Mouse (Mus musculus) embryonic facial prominence, embryonic 14.5 days (tissue): ENCODE results near the gene Eri3. TPM values are rescaled to one million over a fixed set of nuclear protein-coding genes. Genes with fewer than 3 reads are reported as not detected.

Source experiments
- ATAC-seq: fragments of 200-750 bp; cut with Nextera tagmentation; 2 replicates; pipeline ENCODE4 v1.8.0; 2017; ENCODE audit warnings: low read depth, moderate number of reproducible peaks, moderate TSS enrichment
- DNase-seq: peaks from one replicate; pipeline ENCODE4 v3.0.0-alpha.2; 2015; ENCODE audit warnings: low spot score
- H3K27ac ChIP-seq: fragments of 300-500 bp; sonication (generic); replicated peaks from 2 replicates; pipeline ENCODE4 v1.5.1; 2014; ENCODE audit warnings: low read depth, mild to moderate bottlenecking, low read length, moderate library complexity
- H3K27me3 ChIP-seq: fragments of 300-500 bp; sonication (generic); replicated peaks from 2 replicates; pipeline ENCODE4 v1.6.1; 2014; ENCODE audit warnings: low read length; ENCODE audit not compliant: control insufficient read depth, insufficient read depth
- H3K36me3 ChIP-seq: fragments of 300-500 bp; sonication (generic); 2 replicates; pipeline ENCODE4 v1.6.1; 2014; ENCODE audit warnings: low read length, mixed read lengths; ENCODE audit not compliant: control insufficient read depth, insufficient read depth
- H3K4me1 ChIP-seq: fragments of 300-500 bp; sonication (generic); 2 replicates; pipeline ENCODE4 v1.6.1; 2014; ENCODE audit warnings: antibody characterized with exemption, low read length; ENCODE audit not compliant: control insufficient read depth, insufficient read depth
- H3K4me2 ChIP-seq: fragments of 300-500 bp; sonication (generic); 2 replicates; pipeline ENCODE4 v1.6.1; 2014; ENCODE audit warnings: low read depth, mild to moderate bottlenecking, low read length, moderate library complexity, mixed read lengths
- H3K4me3 ChIP-seq: fragments of 300-500 bp; sonication (generic); 2 replicates; pipeline ENCODE4 v1.5.1; 2014; ENCODE audit warnings: low read depth, mild to moderate bottlenecking, low read length
- H3K9ac ChIP-seq: fragments of 300-500 bp; sonication (generic); 2 replicates; pipeline ENCODE4 v1.6.1; 2014; ENCODE audit warnings: low read depth, mild to moderate bottlenecking, low read length, moderate library complexity, mixed read lengths
- H3K9me3 ChIP-seq: fragments of 300-500 bp; sonication (generic); 2 replicates; pipeline ENCODE4 v1.6.1; 2016; ENCODE audit warnings: low read length; ENCODE audit not compliant: control insufficient read depth
- WGBS: fragments of 180-500 bp; shearing (Covaris S2); extraction: QIAGEN DNeasy Blood & Tissue Kit; methylation state at CpG from one replicate; pipeline ENCODE4 v1.1.7; 2014; 5-methylcytosine and 5-hydroxymethylcytosine counted together
- polyA plus RNA-seq: library from polyadenylated mRNA; unstranded; fragments of >200 nt; fragmentation: Nextera tagmentation; extraction: Ambion mirVana; gene quantifications from 2 replicates; pipeline ENCODE4 v1.2.1, GENCODE M21; 2014

The Eri3 gene
- polyA plus RNA-seq, 1 experiment from 2014 or later = 154 TPM

DNA sequence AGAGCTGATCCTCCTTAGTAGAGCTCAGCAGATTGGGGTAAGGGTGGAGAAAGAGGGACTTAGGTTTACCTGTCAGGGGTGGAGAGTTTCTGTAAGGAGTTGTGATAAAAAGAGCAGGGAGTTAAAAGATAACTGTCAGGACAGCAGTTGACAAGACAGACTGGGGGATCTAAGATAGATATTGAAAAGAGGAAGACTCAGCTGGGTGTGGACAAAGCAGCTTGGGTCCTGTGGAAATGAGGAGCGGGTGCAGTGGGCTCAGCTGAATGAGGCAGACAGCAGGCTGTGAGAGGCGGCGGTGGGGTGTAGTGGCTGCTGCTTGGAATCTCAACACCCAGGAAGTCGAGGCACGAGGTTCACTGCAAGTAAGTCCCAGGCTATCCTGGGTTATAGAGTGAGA lies 72.1 kb downstream of the Eri3 start:
- no peak overlapping the region for H3K4me3 ChIP-seq
- ATAC-seq (no peak), DNase-seq (no peak)
- H3K4me1 ChIP-seq = no peaks in the 10 kb centered on the region
- H3K9me3 ChIP-seq = no peaks in the 10 kb centered on the region
- H3K4me2 ChIP-seq = no peak overlapping the region
- no peak overlapping the region for H3K27ac ChIP-seq
- 89% methylated on average over 5 of the region's 5 CpGs for WGBS
- H3K36me3 ChIP-seq = peaks cover 62% of the 10 kb centered on the region
- H3K27me3 ChIP-seq = no peaks in the 10 kb centered on the region
- H3K9ac ChIP-seq = no peak overlapping the region

DNA sequence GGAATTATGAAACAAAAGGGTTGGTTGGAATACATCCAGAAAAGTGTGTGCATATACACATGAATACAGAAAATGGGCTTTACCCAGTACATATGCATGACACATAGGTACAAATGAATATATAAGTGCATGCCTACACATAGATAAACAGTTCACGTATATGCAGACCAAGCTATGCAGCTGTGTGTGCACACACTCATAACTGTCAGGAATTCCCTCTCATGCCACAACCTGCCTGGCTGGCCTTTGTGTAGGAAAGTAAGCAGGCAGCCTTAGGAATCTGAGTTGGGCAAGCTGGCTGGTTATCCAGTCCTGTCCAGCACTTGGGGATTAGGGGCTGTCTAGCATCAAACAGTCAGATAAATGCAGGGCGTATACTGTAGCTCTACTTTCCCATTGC lies 72.9 kb downstream of the Eri3 start:
- ATAC-seq (peak; percentile 37; the same call in 1 of the 2 replicates), DNase-seq (no peak)
- Histone ChIP-seq H3K4me2 (no peak overlapping the region), H3K27me3 (no peaks in the 10 kb centered on the region), H3K27ac (no peak overlapping the region), H3K4me1 (no peaks in the 10 kb centered on the region), H3K36me3 (peaks cover 67% of the 10 kb centered on the region), H3K9me3 (no peaks in the 10 kb centered on the region), H3K9ac (no peak overlapping the region), H3K4me3 (no peak overlapping the region)
- 77% methylated on average over 2 of the region's 2 CpGs for WGBS

DNA sequence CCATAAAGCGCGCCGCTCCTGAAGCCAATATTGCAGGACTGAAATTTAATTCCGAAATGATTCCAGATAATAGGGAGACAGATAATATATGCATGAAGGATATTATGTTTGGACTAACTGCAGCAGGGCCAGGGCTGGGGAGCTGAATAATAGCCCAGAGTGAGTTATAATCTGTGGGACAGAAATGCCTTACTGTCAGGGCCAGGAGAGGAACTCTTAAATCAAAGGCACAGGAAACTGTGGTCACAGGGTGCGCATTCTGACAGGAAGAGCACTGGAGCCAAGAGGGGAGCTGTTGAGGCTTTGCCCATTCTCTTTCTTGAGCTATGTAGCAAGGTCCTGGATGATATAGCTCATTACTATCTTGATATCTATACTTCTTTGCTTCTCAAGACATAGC lies 74.5 kb downstream of the Eri3 start:
- 91% methylated on average over 5 of the region's 5 CpGs for WGBS
- Histone ChIP-seq H3K27me3 (no peaks in the 10 kb centered on the region), H3K9ac (no peak overlapping the region), H3K4me3 (no peak overlapping the region), H3K27ac (no peak overlapping the region), H3K9me3 (no peaks in the 10 kb centered on the region), H3K4me1 (no peaks in the 10 kb centered on the region), H3K4me2 (no peak overlapping the region), H3K36me3 (peaks cover 72% of the 10 kb centered on the region)
- no peak for ATAC-seq
- no peak for DNase-seq

GRCm38 (mm10) chr4:117628464-117628863 lies 78.3 kb downstream of the Eri3 start:
- Histone ChIP-seq H3K4me1 (no peaks in the 10 kb centered on the region), H3K36me3 (peaks cover 50% of the 10 kb centered on the region), H3K4me3 (no peak overlapping the region), H3K4me2 (no peak overlapping the region), H3K9me3 (no peaks in the 10 kb centered on the region), H3K27ac (no peak overlapping the region), H3K27me3 (no peaks in the 10 kb centered on the region), H3K9ac (no peak overlapping the region)
- ATAC-seq (no peak), DNase-seq (no peak)
- WGBS = 56% methylated on average over 1 of the region's 1 CpGs

- DNase-seq (no peak), ATAC-seq (no peak; the same call in 1 of the 2 replicates)
- Histone ChIP-seq H3K36me3 (peaks cover 42% of the 10 kb centered on the region), H3K4me1 (no peaks in the 10 kb centered on the region), H3K27me3 (no peaks in the 10 kb centered on the region), H3K4me2 (no peak overlapping the region), H3K9me3 (no peaks in the 10 kb centered on the region), H3K4me3 (no peak overlapping the region), H3K27ac (no peak overlapping the region), H3K9ac (no peak overlapping the region)
- 79% methylated on average over 6 of the region's 6 CpGs for WGBS
Measured at GRCm38 (mm10) chr4:117630053-117630670, 80.0 kb downstream of the Eri3 start.

- Histone ChIP-seq H3K27me3 (no peaks in the 10 kb centered on the region), H3K9me3 (no peaks in the 10 kb centered on the region), H3K36me3 (peaks cover 15% of the 10 kb centered on the region; the same call in 1 of the 2 replicates), H3K4me1 (no peaks in the 10 kb centered on the region), H3K27ac (no peak overlapping the region), H3K9ac (no peak overlapping the region), H3K4me2 (no peak overlapping the region), H3K4me3 (no peak overlapping the region)
- no peak for ATAC-seq
- 75% methylated on average over 5 of the region's 5 CpGs for WGBS
- no peak for DNase-seq
Measured at GRCm38 (mm10) chr4:117633527-117633926, 83.4 kb downstream of the Eri3 start.

DNA sequence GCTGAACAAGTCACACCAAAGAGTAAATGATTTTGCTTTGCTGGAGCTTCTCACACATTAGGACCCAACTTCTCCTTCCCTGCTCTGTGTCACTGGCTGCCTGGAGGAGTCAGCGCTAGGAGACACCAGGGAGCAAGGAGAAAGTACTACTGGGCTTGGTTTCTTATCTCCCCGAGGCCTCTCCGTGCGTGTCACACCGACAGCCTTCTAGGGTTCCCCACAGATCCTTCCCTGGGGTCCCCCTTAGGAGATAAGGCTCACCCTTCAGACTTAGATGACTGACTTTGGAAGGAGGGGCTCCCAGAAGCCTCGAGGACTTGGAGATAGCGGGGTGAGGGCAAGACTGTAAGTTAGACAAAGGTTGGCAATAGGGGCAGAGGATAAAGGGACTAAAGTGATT lies 84.5 kb downstream of the Eri3 start:
- no peak for DNase-seq
- H3K9me3 ChIP-seq = no peaks in the 10 kb centered on the region
- H3K4me1 ChIP-seq = no peaks in the 10 kb centered on the region
- no peak overlapping the region for H3K4me2 ChIP-seq
- peaks cover 7% of the 10 kb centered on the region; the same call in 1 of the 2 replicates for H3K36me3 ChIP-seq
- no peak overlapping the region for H3K9ac ChIP-seq
- no peaks in the 10 kb centered on the region for H3K27me3 ChIP-seq
- no peak for ATAC-seq
- WGBS = 91% methylated on average over 7 of the region's 7 CpGs
- H3K27ac ChIP-seq = no peak overlapping the region
- H3K4me3 ChIP-seq = no peak overlapping the region

- DNase-seq (no peak), ATAC-seq (no peak)
- WGBS = 83% methylated on average over 4 of the region's 4 CpGs
- H3K4me1 ChIP-seq = no peaks in the 10 kb centered on the region
- H3K27ac ChIP-seq = no peak overlapping the region
- H3K4me3 ChIP-seq = no peak overlapping the region
- no peaks in the 10 kb centered on the region for H3K9me3 ChIP-seq
- H3K9ac ChIP-seq = no peak overlapping the region
- peaks cover 12% of the 10 kb centered on the region for H3K36me3 ChIP-seq
- H3K4me2 ChIP-seq = no peak overlapping the region
- no peaks in the 10 kb centered on the region for H3K27me3 ChIP-seq
Measured at GRCm38 (mm10) chr4:117636152-117636551, 86.0 kb downstream of the Eri3 start.

DNA sequence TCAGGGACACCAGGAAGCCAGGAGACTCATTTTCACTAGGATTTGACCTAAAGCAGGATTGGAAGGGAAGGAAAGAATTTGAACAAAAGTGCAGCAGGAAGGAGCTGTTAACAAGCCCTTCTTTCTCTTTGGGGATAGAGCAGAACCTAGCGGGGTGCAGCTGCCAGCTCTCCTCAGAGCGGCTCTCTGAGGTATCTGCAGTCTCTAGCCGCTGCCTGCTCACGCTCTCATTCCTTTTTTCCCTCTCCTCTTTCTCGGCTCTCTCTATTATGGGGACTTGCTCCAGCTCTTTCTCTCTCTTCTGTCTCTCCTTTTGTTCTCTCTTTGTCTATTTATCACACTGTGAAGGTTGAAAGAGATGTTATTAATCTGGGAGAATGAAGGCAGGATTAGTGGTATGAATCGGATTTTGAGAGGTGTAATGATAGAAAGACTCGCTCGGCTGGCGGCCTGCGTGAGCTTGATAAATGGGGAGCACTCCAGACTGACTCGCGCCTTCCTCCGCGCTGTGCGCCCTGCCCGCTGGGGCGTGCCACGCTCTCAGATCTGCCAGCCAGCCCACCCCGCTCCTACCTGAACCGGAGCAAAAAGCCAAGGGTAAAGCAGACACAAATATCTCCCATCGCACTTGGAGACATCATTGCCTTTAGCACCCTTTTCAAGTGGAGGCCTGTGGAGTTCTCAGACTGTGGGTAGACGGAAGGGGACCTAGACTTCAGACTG lies 86.9 kb downstream of the Eri3 start:
- no peaks in the 10 kb centered on the region for H3K4me1 ChIP-seq
- no peak overlapping the region for H3K4me3 ChIP-seq
- DNase-seq (no peak), ATAC-seq (no peak; the same call in 1 of the 2 replicates)
- H3K27me3 ChIP-seq = no peaks in the 10 kb centered on the region
- no peaks in the 10 kb centered on the region for H3K9me3 ChIP-seq
- no peak overlapping the region for H3K27ac ChIP-seq
- H3K36me3 ChIP-seq = peaks cover 14% of the 10 kb centered on the region
- no peak overlapping the region for H3K9ac ChIP-seq
- WGBS = 79% methylated on average over 22 of the region's 22 CpGs
- no peak overlapping the region for H3K4me2 ChIP-seq
